Mouse (Mus musculus) liver, adult 2 months (tissue): ENCODE results near the gene Rpl27a. TPM values are rescaled to one million over a fixed set of nuclear protein-coding genes. Genes with fewer than 3 reads are reported as not detected.

ENCODE experiments used
- DNase-seq: peaks from one replicate; pipeline ENCODE4 v3.0.0-alpha.2; 2011; ENCODE audit warnings: low read depth, low spot score; ENCODE audit errors: extremely low read depth
- H3K27ac ChIP-seq: fragments of 200-500 bp; replicated peaks from 2 replicates; pipeline ENCODE4 v1.5.1; 2012; ENCODE audit warnings: low read depth, mild to moderate bottlenecking, control low read depth, inconsistent platforms, low read length; ENCODE audit not compliant: insufficient read depth
- H3K27me3 ChIP-seq: fragments of 200-500 bp; 2 replicates; pipeline ENCODE4 v1.6.1; 2012; ENCODE audit warnings: mild to moderate bottlenecking, moderate library complexity, low read length, inconsistent platforms; ENCODE audit not compliant: control insufficient read depth, insufficient read depth
- H3K36me3 ChIP-seq: fragments of 200-500 bp; 2 replicates; pipeline ENCODE4 v1.6.1; 2012; ENCODE audit warnings: low read length, inconsistent platforms; ENCODE audit not compliant: control insufficient read depth, insufficient read depth
- H3K4me1 ChIP-seq: fragments of 200-500 bp; 2 replicates; pipeline ENCODE4 v1.6.1; 2011; ENCODE audit warnings: low read length; ENCODE audit not compliant: control insufficient read depth, insufficient read depth
- H3K4me3 ChIP-seq: fragments of 200-500 bp; 2 replicates; pipeline ENCODE4 v1.5.1; 2011; ENCODE audit warnings: low read depth, mild to moderate bottlenecking, control low read depth, low read length, moderate library complexity; ENCODE audit not compliant: insufficient read depth
- H3K79me2 ChIP-seq: fragments of 200-500 bp; 2 replicates; pipeline ENCODE4 v1.6.1; 2012; ENCODE audit warnings: inconsistent platforms, mild to moderate bottlenecking, low read length, moderate library complexity; ENCODE audit not compliant: control insufficient read depth, insufficient read depth
- H3K9ac ChIP-seq: fragments of 200-500 bp; 2 replicates; pipeline ENCODE4 v1.6.1; 2012; ENCODE audit warnings: low read depth, mild to moderate bottlenecking, control low read depth, inconsistent platforms, low read length
- CTCF ChIP-seq: fragments of 200-500 bp; IDR thresholded peaks from 2 replicates; pipeline ENCODE4 v1.5.1; 2011; ENCODE audit warnings: low read depth, low read length, control low read depth
- POLR2A ChIP-seq: fragments of 200-500 bp; IDR thresholded peaks from 2 replicates; pipeline ENCODE4 v1.6.1; 2011; ENCODE audit warnings: low read length, control low read depth; ENCODE audit not compliant: insufficient read depth; ENCODE audit errors: extremely low read depth
- WGBS: fragments of 180-500 bp; shearing (Covaris S2); methylation state at CpG from one replicate; pipeline ENCODE4 v1.1.7; 2018; 5-methylcytosine and 5-hydroxymethylcytosine counted together
- polyA plus RNA-seq: library from polyadenylated mRNA; depleted of rRNA; stranded (reverse); fragments of >200 nt; gene quantifications from 2 replicates; pipeline ENCODE4 v1.2.3, GENCODE M21; 2012
- total RNA-seq: library from RNA; depleted of rRNA; stranded (reverse); fragments of >200 nt; gene quantifications from 2 replicates; pipeline ENCODE4 v1.2.3, GENCODE M21; 2014

Gene Rpl27a
- total and polyA plus RNA-seq, 2 experiments, result 255 to 318 TPM

DNA sequence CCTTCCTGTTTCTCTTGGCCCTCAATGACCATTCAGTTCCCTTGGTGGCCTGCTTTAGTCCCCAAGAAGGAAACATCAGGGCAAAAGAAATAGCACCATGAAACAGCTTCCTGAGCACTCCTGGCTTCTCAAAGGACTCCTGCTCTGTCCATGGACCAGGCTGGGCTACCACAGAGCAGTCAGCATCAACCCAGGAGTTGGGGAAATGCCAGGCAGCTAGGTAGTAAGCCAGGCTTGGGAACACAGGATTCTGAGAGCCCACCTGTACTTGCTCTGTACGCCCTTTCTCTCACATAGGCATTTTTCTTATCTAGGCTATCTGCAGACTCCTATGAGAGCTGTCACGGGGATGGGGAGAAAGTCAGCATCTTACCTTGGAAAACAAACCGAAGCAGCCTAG lies 16.0 kb downstream of the Rpl27a start:
- WGBS, result 98% methylated on average over 3 of the region's 3 CpGs

DNA sequence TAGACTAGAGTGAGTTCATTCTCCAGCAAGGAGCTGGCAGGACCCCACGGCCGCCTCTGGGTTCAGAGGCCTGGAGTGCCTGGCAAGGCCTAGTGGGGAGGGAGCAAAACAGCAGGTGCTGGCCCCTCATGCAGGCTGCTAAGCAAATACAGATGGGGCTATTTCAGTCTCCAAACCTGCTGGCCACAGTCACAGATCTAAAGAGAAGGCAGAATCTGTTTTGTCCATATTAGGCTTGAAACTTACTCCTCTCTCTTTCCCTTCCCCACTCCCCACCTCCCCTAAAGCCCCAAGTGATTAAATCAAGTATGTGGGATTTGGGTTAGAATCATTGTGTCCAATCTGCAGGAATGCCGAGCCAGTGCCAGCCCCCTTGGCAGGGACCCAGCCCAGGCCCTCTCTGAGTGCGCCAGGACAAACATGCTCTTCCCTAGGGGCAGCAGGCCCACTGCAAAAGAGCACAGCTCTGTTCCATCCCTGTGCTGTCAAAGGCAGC lies 17.6 kb downstream of the Rpl27a start:
- Histone ChIP-seq H3K9ac (no peak overlapping the region), H3K27me3 (no peaks in the 10 kb centered on the region), H3K4me3 (no peak overlapping the region), H3K36me3 (peaks cover 46% of the 10 kb centered on the region), H3K27ac (no peak overlapping the region), H3K4me1 (no peaks in the 10 kb centered on the region), H3K79me2 (no peaks in the 10 kb centered on the region)
- no peak for TF ChIP-seq CTCF
- TF ChIP-seq POLR2A, result no peak
- 72% methylated on average over 4 of the region's 4 CpGs for WGBS
- no peak for DNase-seq

More for the DNA sequence above, 16.0 kb downstream of the Rpl27a start:
- H3K36me3 ChIP-seq, result peaks cover 44% of the 10 kb centered on the region
- no peaks in the 10 kb centered on the region for H3K27me3 ChIP-seq
- no peak overlapping the region for H3K9ac ChIP-seq
- H3K27ac ChIP-seq, result no peak overlapping the region
- no peaks in the 10 kb centered on the region for H3K79me2 ChIP-seq
- TF ChIP-seq CTCF (no peak), POLR2A (no peak)
- H3K4me3 ChIP-seq, result no peak overlapping the region
- DNase-seq, result no peak
- H3K4me1 ChIP-seq, result no peaks in the 10 kb centered on the region

DNA sequence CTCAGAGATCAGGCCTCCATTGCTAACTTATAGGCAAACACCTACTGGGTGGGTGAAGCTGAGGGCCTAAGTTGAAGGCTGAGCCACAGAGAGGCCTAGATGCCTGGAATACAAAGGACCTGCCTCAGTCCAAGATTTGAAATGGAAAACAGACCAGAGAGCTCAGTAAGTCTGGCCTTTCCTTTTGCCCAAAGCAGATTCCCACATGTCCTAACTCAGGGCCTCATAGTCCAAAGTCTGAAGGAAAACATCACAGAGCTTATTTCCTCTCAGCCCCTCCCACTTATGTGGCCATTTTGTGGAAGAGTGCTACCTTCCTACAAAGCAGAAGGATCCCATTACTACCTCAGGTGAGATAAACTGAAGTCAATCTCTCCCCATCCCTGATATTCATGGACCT lies 22.0 kb downstream of the Rpl27a start:
- Histone ChIP-seq H3K27ac (0 out of 2 replicates have a peak overlapping the region, but pooled peaks have one; percentile 13), H3K27me3 (no peaks in the 10 kb centered on the region), H3K4me3 (no peak overlapping the region), H3K9ac (no peak overlapping the region), H3K79me2 (no peaks in the 10 kb centered on the region), H3K36me3 (peaks cover 51% of the 10 kb centered on the region), H3K4me1 (no peaks in the 10 kb centered on the region; the same call in 1 of the 2 replicates)
- TF ChIP-seq POLR2A (no peak), CTCF (no peak)
- no peak for DNase-seq

DNA sequence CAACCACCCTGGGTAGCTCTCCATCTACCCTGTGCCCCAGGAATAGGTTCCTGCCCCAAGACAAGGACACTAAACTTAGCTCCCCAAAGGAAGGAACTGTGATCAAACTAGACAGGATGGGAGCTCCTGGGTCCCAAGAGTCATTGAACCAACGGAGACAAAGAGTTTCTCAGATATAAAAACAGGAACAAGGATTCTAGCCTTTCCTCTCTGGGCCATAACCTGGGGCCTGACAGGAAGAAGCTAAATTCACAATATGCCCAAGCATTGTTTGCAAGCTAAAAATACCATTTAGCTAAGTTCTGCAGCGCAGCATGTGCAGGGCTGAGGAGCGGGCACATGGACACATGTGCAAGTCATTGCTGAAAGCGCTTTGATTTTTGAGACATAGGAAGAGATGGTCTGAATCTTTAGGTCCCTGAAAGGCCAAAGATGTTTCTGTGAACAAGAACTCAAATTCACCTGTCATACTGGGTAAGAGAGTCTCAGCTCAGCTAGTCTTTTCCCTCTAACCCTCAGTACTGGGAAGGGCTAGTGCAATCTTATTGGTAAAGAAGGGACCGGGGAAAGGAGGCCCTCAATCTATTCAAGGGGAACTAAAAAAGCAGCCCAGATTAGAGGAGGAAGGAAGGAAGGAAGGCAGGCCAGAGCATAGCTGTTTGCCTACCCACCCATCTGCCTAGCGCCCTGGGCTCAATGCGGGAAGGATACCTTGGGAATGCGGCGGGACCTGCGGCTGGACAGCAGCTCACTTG lies 22.8 kb downstream of the Rpl27a start:
- Histone ChIP-seq H3K79me2 (0 out of 2 replicates have a peak, but pooled peaks cover 3% of the 10 kb centered on the region), H3K27me3 (no peaks in the 10 kb centered on the region), H3K36me3 (peaks cover 47% of the 10 kb centered on the region), H3K27ac (peak overlapping the region; percentile 27), H3K4me1 (no peaks in the 10 kb centered on the region; the same call in 1 of the 2 replicates), H3K4me3 (no peak overlapping the region), H3K9ac (no peak overlapping the region)
- 78% methylated on average over 10 of the region's 10 CpGs for WGBS
- no peak for DNase-seq
- TF ChIP-seq CTCF (no peak), POLR2A (no peak)

DNA sequence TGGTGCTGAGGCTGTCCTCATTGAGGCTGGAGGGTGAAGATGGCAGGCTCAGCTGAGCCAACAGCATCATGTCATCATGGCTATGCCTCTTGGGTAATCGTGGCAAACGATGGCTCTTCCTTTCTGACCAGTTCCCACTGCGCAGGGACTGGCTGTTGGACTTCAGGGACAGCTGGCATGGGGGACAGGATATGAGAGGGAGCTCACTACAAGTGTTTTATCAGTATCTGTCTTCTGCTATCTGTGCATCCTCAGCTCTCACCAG lies 23.3 kb downstream of the Rpl27a start:
- Histone ChIP-seq H3K4me1 (no peaks in the 10 kb centered on the region; the same call in 1 of the 2 replicates), H3K9ac (no peak overlapping the region), H3K27ac (peak overlapping the region; percentile 27), H3K36me3 (peaks cover 43% of the 10 kb centered on the region), H3K79me2 (0 out of 2 replicates have a peak, but pooled peaks cover 3% of the 10 kb centered on the region), H3K27me3 (no peaks in the 10 kb centered on the region), H3K4me3 (no peak overlapping the region)
- 75% methylated on average over 3 of the region's 3 CpGs for WGBS
- no peak for DNase-seq
- TF ChIP-seq CTCF (no peak), POLR2A (no peak)

DNA sequence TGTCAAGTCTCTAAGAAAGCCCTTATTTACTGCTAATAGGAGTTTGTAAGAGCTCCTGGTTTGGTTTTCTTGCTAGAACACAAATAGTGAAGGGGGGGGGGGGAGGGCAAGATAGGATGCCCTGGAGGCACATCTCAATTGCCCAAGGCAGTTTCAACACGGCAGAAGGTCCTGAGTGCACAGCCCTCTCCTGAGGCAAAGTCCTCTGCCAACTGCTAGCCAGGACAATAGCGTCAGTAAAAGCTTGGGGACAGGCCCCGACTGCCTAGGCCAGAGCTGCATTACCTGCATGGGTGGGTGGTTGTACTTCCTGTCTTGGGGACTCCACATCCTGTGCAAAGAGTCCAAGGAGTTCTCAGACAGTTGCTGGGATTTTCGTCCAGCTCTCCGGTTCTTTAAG lies 25.8 kb downstream of the Rpl27a start:
- Histone ChIP-seq H3K27ac (no peak overlapping the region), H3K9ac (no peak overlapping the region), H3K79me2 (0 out of 2 replicates have a peak, but pooled peaks cover 3% of the 10 kb centered on the region), H3K36me3 (peaks cover 42% of the 10 kb centered on the region), H3K27me3 (no peaks in the 10 kb centered on the region), H3K4me1 (no peaks in the 10 kb centered on the region; the same call in 1 of the 2 replicates), H3K4me3 (no peak overlapping the region)
- TF ChIP-seq POLR2A, result no peak
- no peak for TF ChIP-seq CTCF
- 56% methylated on average over 5 of the region's 5 CpGs for WGBS
- no peak for DNase-seq
